ENCODE assay signal across 15 mouse cellular contexts in genomic region chr8:72815681-72816080, GRCm38 (mm10). TPM values are rescaled to one million over a fixed set of nuclear protein-coding genes. Genes with fewer than 3 reads are reported as not detected.
DNase-seq lines count a peak whose midpoint lies in the region; ATAC-seq lines count a peak whose summit lies in the region.
"Had no signal": no experiment of that assay in that cellular context is flagged by ENCODE, and none has a peak within 500 bp of the region (broad histone marks: within the 10 kb centered on the region; RNA-seq: fewer than 3 reads in every experiment).

No protein-coding gene starts in this region.

- H3K79me2 ChIP-seq in macrophage (ENCODE audit: inconsistent target) = no peaks in the 10 kb centered on the region

- no peaks in the 10 kb centered on the region for H3K4me1 ChIP-seq in liver, embryonic 13.5 days (replicated peaks)
- no peaks in the 10 kb centered on the region for H3K4me1 ChIP-seq in liver, embryonic 11.5 days (replicated peaks; ENCODE audit: control insufficient read depth, insufficient read depth, low read length)
- H3K4me1 ChIP-seq: limb, embryonic 13.5 days; midbrain, embryonic 15.5 days had no signal

- no peaks in the 10 kb centered on the region for H3K27me3 ChIP-seq in liver, embryonic 13.5 days
- no peaks in the 10 kb centered on the region for H3K27me3 ChIP-seq in liver, embryonic 11.5 days (replicated peaks; ENCODE audit: control insufficient read depth, insufficient read depth, low read length)
- H3K27me3 ChIP-seq: limb, embryonic 13.5 days; midbrain, embryonic 15.5 days had no signal

- no peak overlapping the region for H3K27ac ChIP-seq in liver, embryonic 13.5 days
- H3K27ac ChIP-seq in liver, embryonic 11.5 days (ENCODE audit: low read depth, low read length) = no peak overlapping the region
- H3K27ac ChIP-seq in macrophage = peak overlapping the region; percentile 67
- H3K27ac ChIP-seq: limb, embryonic 13.5 days; midbrain, embryonic 15.5 days had no signal

- DNase-seq in liver, embryonic 13.5 days = peak; percentile 1
- DNase-seq in liver, embryonic 11.5 days (ENCODE audit: low spot score) = no peak
- DNase-seq in induced T-regulatory cell, adult 2 months (ENCODE audit: low read depth) = peak; percentile 8
- peak; percentile 28 for DNase-seq in thymus, postnatal 4 days
- no peak for DNase-seq in gastrocnemius, postnatal 4 days (ENCODE audit: low spot score in 2 of 2)
- DNase-seq in cerebellum, adult 18-20 months = no peak
- no peak for DNase-seq in right cerebral cortex, adult 2 months (ENCODE audit: low spot score in 2 of 2)
- DNase-seq: cerebellum, adult 11 months; forebrain, postnatal 0 days; heart, adult 11 months; heart, postnatal 36 days; kidney, adult 18-20 months had no signal

- WGBS in liver, embryonic 13.5 days (ENCODE audit: insufficient replicate concordance) = 47% methylated on average over 7 of the region's 7 CpGs
- 63% methylated on average over 7 of the region's 7 CpGs for WGBS in liver, embryonic 11.5 days
- WGBS in macrophage (ENCODE audit: missing documents) = 0% methylated on average over 7 of the region's 7 CpGs

- H3K4me3 ChIP-seq in liver, embryonic 13.5 days (replicated peaks) = no peak overlapping the region
- no peak overlapping the region for H3K4me3 ChIP-seq in liver, embryonic 11.5 days (ENCODE audit: low read depth, low read length)
- H3K4me3 ChIP-seq in macrophage (ENCODE audit: inconsistent target) = no peak overlapping the region
- H3K4me3 ChIP-seq: limb, embryonic 13.5 days; midbrain, embryonic 15.5 days had no signal

- ATAC-seq in liver, embryonic 13.5 days (ENCODE audit: low read depth) = peak; percentile 39; the same call in 1 of the 2 replicates
- no peak for ATAC-seq in liver, embryonic 11.5 days (replicated peaks; ENCODE audit: low FRiP score)
- ATAC-seq: forebrain, postnatal 0 days; midbrain, embryonic 15.5 days had no signal

- no peak overlapping the region for H3K4me2 ChIP-seq in liver, embryonic 13.5 days
- no peak overlapping the region for H3K4me2 ChIP-seq in liver, embryonic 11.5 days
- H3K4me2 ChIP-seq: limb, embryonic 13.5 days; midbrain, embryonic 15.5 days had no signal

- no peaks in the 10 kb centered on the region for H3K36me3 ChIP-seq in liver, embryonic 13.5 days
- no peaks in the 10 kb centered on the region for H3K36me3 ChIP-seq in liver, embryonic 11.5 days (ENCODE audit: control insufficient read depth, insufficient read depth, low read length)
- H3K36me3 ChIP-seq in macrophage (ENCODE audit: inconsistent target) = no peaks in the 10 kb centered on the region

- no peak overlapping the region for H3K9ac ChIP-seq in liver, embryonic 13.5 days
- no peak overlapping the region for H3K9ac ChIP-seq in liver, embryonic 11.5 days (ENCODE audit: low read depth, low read length)
- H3K9ac ChIP-seq: forebrain, postnatal 0 days; limb, embryonic 13.5 days; midbrain, embryonic 15.5 days had no signal

- no peaks in the 10 kb centered on the region for H3K9me3 ChIP-seq in liver, embryonic 13.5 days (replicated peaks)
- H3K9me3 ChIP-seq in liver, embryonic 11.5 days (ENCODE audit: control insufficient read depth, low read length) = no peaks in the 10 kb centered on the region
- H3K9me3 ChIP-seq: limb, embryonic 13.5 days; midbrain, embryonic 15.5 days had no signal

RNA-seq across cellular contexts. Expression of gene F2rl3, which starts 54.0 kb away (rescaled TPM):
- polyA plus RNA-seq in liver, embryonic 13.5 days (2015; fragmentation: Nextera tagmentation; extraction: Ambion mirVana) = 4.5 and 4.8 TPM in 2 replicates
- polyA plus RNA-seq in liver, embryonic 11.5 days (2014; fragmentation: Nextera tagmentation; extraction: Ambion mirVana) = 8.5 and 8.6 TPM in 2 replicates
- 1 to 10 TPM in 2 of 26 experiments, under 1 TPM in 6, not detected in 18; 0.33 to 1.2 (median 0.51) TPM for total RNA-seq in macrophage (2018; cell fraction: chromatin; rRNA removed)
- under 1 TPM in 4 of 26 experiments, not detected in 22; 0.05 to 0.24 (median 0.09) TPM for total RNA-seq in macrophage (2018; cell fraction: cytosol; rRNA removed)
- total RNA-seq in macrophage (2018; cell fraction: nucleus; rRNA removed) = 1 to 10 TPM in 1 of 26 experiments, under 1 TPM in 5, not detected in 20; 0.28 to 1.1 (median 0.59) TPM
- polyA plus RNA-seq in macrophage (2018) = not detected in 3 replicates
- total RNA-seq in gastrocnemius, postnatal 4 days (2021) = 1 to 10 TPM; 2.3 to 2.4 TPM

Comparison
In these comparisons a context has a peak if more than half of its experiments do, and no peak if none do; other contexts are left out.
1. DNase-seq: peak in liver, embryonic 13.5 days (single experiment), induced T-regulatory cell, adult 2 months (single experiment) and thymus, postnatal 4 days (single experiment); none in liver, embryonic 11.5 days (single experiment), gastrocnemius, postnatal 4 days (0 of 2), cerebellum, adult 18-20 months (0 of 2) and right cerebral cortex, adult 2 months (0 of 2).